Mouse (Mus musculus) stomach, embryonic 16.5 days (tissue): ENCODE results near the gene Cdh13. TPM values are rescaled to one million over a fixed set of nuclear protein-coding genes. Genes with fewer than 3 reads are reported as not detected.

Experiments
- ATAC-seq: fragments of 200-750 bp; cut with Nextera tagmentation; 2 replicates; pipeline ENCODE4 v1.8.0; 2017; ENCODE audit warnings: moderate number of reproducible peaks, moderate TSS enrichment; ENCODE audit not compliant: insufficient read depth, low FRiP score
- H3K27ac ChIP-seq: fragments of 300-500 bp; sonication (generic); 2 replicates; pipeline ENCODE4 v1.5.1; 2014; ENCODE audit warnings: low read length
- H3K27me3 ChIP-seq: fragments of 300-500 bp; sonication (generic); 2 replicates; pipeline ENCODE4 v1.6.1; 2014; ENCODE audit warnings: low read length, control low read depth, mixed read lengths; ENCODE audit not compliant: control insufficient read depth, insufficient read depth
- H3K36me3 ChIP-seq: fragments of 300-500 bp; sonication (generic); 2 replicates; pipeline ENCODE4 v1.6.1; 2014; ENCODE audit warnings: low read length; ENCODE audit not compliant: control insufficient read depth, insufficient read depth
- H3K4me1 ChIP-seq: fragments of 300-500 bp; sonication (generic); 2 replicates; pipeline ENCODE4 v1.6.1; 2014; ENCODE audit warnings: low read length, control low read depth, mixed read lengths; ENCODE audit not compliant: control insufficient read depth, insufficient read depth
- H3K4me2 ChIP-seq: fragments of 300-500 bp; sonication (generic); 2 replicates; pipeline ENCODE4 v1.6.1; 2014; ENCODE audit warnings: low read depth, low read length, mixed read lengths
- H3K4me3 ChIP-seq: fragments of 300-500 bp; sonication (generic); replicated peaks from 2 replicates; pipeline ENCODE4 v1.5.1; 2014; ENCODE audit warnings: mild to moderate bottlenecking, low read length
- H3K9ac ChIP-seq: fragments of 300-500 bp; sonication (generic); 2 replicates; pipeline ENCODE4 v1.6.1; 2014; ENCODE audit warnings: low read length
- H3K9me3 ChIP-seq: fragments of 300-500 bp; sonication (generic); replicated peaks from 2 replicates; pipeline ENCODE4 v1.6.1; 2016; ENCODE audit warnings: low read length, control low read depth; ENCODE audit not compliant: control insufficient read depth
- WGBS: fragments of 180-500 bp; shearing (Covaris S2); extraction: QIAGEN DNeasy Blood & Tissue Kit; methylation state at CpG from one replicate; pipeline ENCODE4 v1.1.7; 2014; 5-methylcytosine and 5-hydroxymethylcytosine counted together
- polyA plus RNA-seq: library from polyadenylated mRNA; unstranded; fragments of >200 nt; fragmentation: Nextera tagmentation; extraction: Ambion mirVana; gene quantifications from 2 replicates; pipeline ENCODE4 v1.2.1, GENCODE M21; 2015

The Cdh13 gene
- polyA plus RNA-seq, 1 experiment from 2014 or later = 19.9 TPM

GRCm38 (mm10) chr8:118569366-118569765 lies 285.8 kb downstream of the Cdh13 start:
- Histone ChIP-seq H3K36me3 (no peaks in the 10 kb centered on the region), H3K27me3 (no peaks in the 10 kb centered on the region), H3K9ac (no peak overlapping the region), H3K4me1 (no peaks in the 10 kb centered on the region), H3K4me2 (no peak overlapping the region), H3K9me3 (no peaks in the 10 kb centered on the region), H3K4me3 (no peak overlapping the region), H3K27ac (no peak overlapping the region)
- ATAC-seq = no peak
- WGBS = 70% methylated on average over 8 of the region's 8 CpGs

DNA sequence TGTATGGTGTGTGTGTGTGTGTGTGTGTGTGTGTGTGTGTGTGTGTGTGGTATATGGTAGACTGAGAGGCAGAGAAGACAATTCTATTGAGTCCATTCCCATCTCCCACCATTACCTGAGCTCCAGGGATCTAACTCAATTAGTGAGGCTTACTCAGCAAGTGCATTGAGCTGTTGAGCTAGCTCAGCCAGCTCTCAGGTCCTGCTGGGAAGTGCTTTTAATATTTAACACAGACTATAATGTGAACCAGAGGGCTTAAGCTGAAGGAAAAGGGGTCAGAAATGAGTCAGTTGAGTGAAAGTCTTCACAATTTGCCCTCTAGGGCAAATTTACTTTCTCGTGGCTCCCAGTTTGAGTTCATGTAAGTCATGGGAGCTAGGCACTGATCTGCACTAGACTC lies 297.7 kb downstream of the Cdh13 start:
- no peaks in the 10 kb centered on the region for H3K4me1 ChIP-seq
- no peaks in the 10 kb centered on the region for H3K27me3 ChIP-seq
- no peak overlapping the region for H3K27ac ChIP-seq
- H3K4me2 ChIP-seq = no peak overlapping the region
- no peaks in the 10 kb centered on the region for H3K36me3 ChIP-seq
- no peak overlapping the region for H3K4me3 ChIP-seq
- no peak for ATAC-seq
- H3K9ac ChIP-seq = no peak overlapping the region
- no peaks in the 10 kb centered on the region for H3K9me3 ChIP-seq
- 68% methylated on average over 1 of the region's 1 CpGs for WGBS

DNA sequence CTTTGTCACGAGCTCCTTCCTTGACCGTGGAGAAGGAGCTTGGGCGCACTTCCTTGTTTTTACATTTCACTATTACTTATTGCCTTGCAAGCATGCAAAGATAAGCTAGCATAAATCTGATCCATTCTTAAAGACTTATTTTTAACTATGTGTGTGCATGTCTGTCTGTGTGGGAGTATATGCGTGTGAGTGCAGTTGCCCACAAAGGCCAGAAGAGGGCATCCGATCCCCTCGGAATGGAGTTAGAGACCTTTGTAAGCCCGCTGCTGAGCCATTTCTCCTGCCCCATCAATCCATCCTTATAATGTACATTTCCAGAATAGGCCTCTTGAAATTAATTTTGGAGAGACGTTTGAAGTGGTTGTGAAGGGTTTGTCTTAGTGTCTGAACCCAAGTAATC lies 298.7 kb downstream of the Cdh13 start:
- WGBS = 93% methylated on average over 8 of the region's 8 CpGs
- Histone ChIP-seq H3K9ac (no peak overlapping the region), H3K4me3 (no peak overlapping the region), H3K27ac (no peak overlapping the region), H3K27me3 (no peaks in the 10 kb centered on the region), H3K9me3 (no peaks in the 10 kb centered on the region), H3K36me3 (no peaks in the 10 kb centered on the region), H3K4me2 (no peak overlapping the region), H3K4me1 (no peaks in the 10 kb centered on the region)
- ATAC-seq = no peak

- ATAC-seq = no peak
- H3K4me2 ChIP-seq = no peak overlapping the region
- no peaks in the 10 kb centered on the region for H3K4me1 ChIP-seq
- no peaks in the 10 kb centered on the region for H3K36me3 ChIP-seq
- no peaks in the 10 kb centered on the region for H3K9me3 ChIP-seq
- H3K4me3 ChIP-seq = no peak overlapping the region
- WGBS = 64% methylated on average over 5 of the region's 5 CpGs
- H3K27ac ChIP-seq = no peak overlapping the region
- no peak overlapping the region for H3K9ac ChIP-seq
- no peaks in the 10 kb centered on the region for H3K27me3 ChIP-seq
Measured at GRCm38 (mm10) chr8:118587981-118588380, 304.4 kb downstream of the Cdh13 start.

DNA sequence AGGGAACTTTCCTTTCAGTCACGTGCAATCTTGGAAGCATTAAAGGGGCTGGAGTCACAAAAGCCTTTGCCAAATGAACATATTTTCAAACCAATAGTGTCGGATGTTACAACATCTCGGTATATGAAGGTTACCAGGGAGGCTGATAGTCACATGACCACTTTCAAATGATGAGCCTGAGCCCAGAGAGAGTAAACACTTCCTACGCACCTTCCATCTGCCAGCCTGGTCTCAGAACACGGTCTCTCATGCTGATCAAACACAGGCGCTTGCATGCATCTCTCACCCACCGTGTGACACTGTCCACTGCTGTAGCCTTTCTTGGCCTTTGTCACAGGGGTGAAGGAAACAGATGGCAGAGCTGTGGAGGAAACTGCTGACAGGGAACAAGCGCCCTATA lies 313.3 kb downstream of the Cdh13 start:
- Histone ChIP-seq H3K27ac (no peak overlapping the region), H3K4me3 (no peak overlapping the region), H3K9ac (no peak overlapping the region), H3K36me3 (no peaks in the 10 kb centered on the region), H3K4me2 (no peak overlapping the region), H3K27me3 (no peaks in the 10 kb centered on the region), H3K9me3 (0 out of 2 replicates have a peak, but pooled peaks cover 3% of the 10 kb centered on the region), H3K4me1 (no peaks in the 10 kb centered on the region)
- 70% methylated on average over 8 of the region's 8 CpGs for WGBS
- ATAC-seq = no peak

GRCm38 (mm10) chr8:118601376-118601775 lies 317.8 kb downstream of the Cdh13 start:
- no peak overlapping the region for H3K4me3 ChIP-seq
- no peaks in the 10 kb centered on the region for H3K36me3 ChIP-seq
- no peak for ATAC-seq
- H3K4me1 ChIP-seq = no peaks in the 10 kb centered on the region
- H3K4me2 ChIP-seq = no peak overlapping the region
- 0 out of 2 replicates have a peak, but pooled peaks cover 3% of the 10 kb centered on the region for H3K9me3 ChIP-seq
- H3K27me3 ChIP-seq = no peaks in the 10 kb centered on the region
- WGBS = 75% methylated on average over 8 of the region's 8 CpGs
- no peak overlapping the region for H3K9ac ChIP-seq
- no peak overlapping the region for H3K27ac ChIP-seq

DNA sequence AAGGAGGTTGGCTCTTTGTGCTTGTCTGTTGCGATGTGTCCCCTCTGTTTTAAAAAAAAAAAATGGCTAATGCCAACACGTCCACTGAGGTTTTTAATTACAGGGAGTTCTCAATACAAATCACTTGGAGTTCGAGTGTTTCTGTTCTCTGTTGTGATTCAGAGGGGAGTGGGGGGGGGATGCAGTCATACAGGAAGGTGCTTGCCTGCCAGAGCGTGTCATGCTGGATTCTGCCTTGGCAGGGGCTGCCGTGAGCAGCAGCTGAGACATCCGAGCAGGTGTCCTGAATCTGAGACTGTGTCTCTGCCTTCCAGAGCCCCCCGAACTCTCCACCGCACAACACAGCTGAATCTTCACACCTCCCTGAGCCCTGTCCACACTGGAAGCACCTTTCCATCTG lies 318.5 kb downstream of the Cdh13 start:
- Histone ChIP-seq H3K4me3 (no peak overlapping the region), H3K4me1 (no peaks in the 10 kb centered on the region), H3K9me3 (0 out of 2 replicates have a peak, but pooled peaks cover 3% of the 10 kb centered on the region), H3K36me3 (no peaks in the 10 kb centered on the region), H3K4me2 (no peak overlapping the region), H3K27me3 (no peaks in the 10 kb centered on the region), H3K27ac (no peak overlapping the region), H3K9ac (no peak overlapping the region)
- 70% methylated on average over 8 of the region's 8 CpGs for WGBS
- no peak for ATAC-seq

GRCm38 (mm10) chr8:118611551-118611950 lies 328.0 kb downstream of the Cdh13 start:
- Histone ChIP-seq H3K4me2 (no peak overlapping the region), H3K27me3 (no peaks in the 10 kb centered on the region), H3K9ac (no peak overlapping the region), H3K27ac (no peak overlapping the region), H3K4me1 (no peaks in the 10 kb centered on the region), H3K36me3 (no peaks in the 10 kb centered on the region), H3K4me3 (no peak overlapping the region), H3K9me3 (no peaks in the 10 kb centered on the region)
- no peak for ATAC-seq
- 91% methylated on average over 10 of the region's 10 CpGs for WGBS

- WGBS = 94% methylated on average over 10 of the region's 10 CpGs
- no peak for ATAC-seq
Measured at GRCm38 (mm10) chr8:118618195-118618594, 334.7 kb downstream of the Cdh13 start.

GRCm38 (mm10) chr8:118626425-118626824 lies 342.9 kb downstream of the Cdh13 start:
- ATAC-seq = no peak
- H3K27me3 ChIP-seq = no peaks in the 10 kb centered on the region
- no peaks in the 10 kb centered on the region for H3K36me3 ChIP-seq
- no peaks in the 10 kb centered on the region for H3K9me3 ChIP-seq
- H3K4me3 ChIP-seq = no peak overlapping the region
- H3K4me1 ChIP-seq = no peaks in the 10 kb centered on the region
- H3K4me2 ChIP-seq = no peak overlapping the region
- H3K9ac ChIP-seq = no peak overlapping the region
- H3K27ac ChIP-seq = no peak overlapping the region
- WGBS = 80% methylated on average over 5 of the region's 5 CpGs

More at GRCm38 (mm10) chr8:118618195-118618594, 334.7 kb downstream of the Cdh13 start:
- H3K36me3 ChIP-seq = no peaks in the 10 kb centered on the region
- H3K9me3 ChIP-seq = no peaks in the 10 kb centered on the region
- H3K4me2 ChIP-seq = no peak overlapping the region
- no peaks in the 10 kb centered on the region for H3K27me3 ChIP-seq
- no peak overlapping the region for H3K9ac ChIP-seq
- H3K27ac ChIP-seq = no peak overlapping the region
- H3K4me3 ChIP-seq = no peak overlapping the region
- no peaks in the 10 kb centered on the region for H3K4me1 ChIP-seq
